Mouse (Mus musculus): ENCODE data around the gene Uxs1. TPM values are rescaled to one million over a fixed set of nuclear protein-coding genes. Genes with fewer than 3 reads are reported as not detected.

The Uxs1 gene
- polyA plus RNA-seq, 1 experiment from 2014 or later: 20.2 TPM

- peak overlapping the region; percentile 95 for H3K27ac ChIP-seq (replicated peaks)
- peak; percentile 18 for DNase-seq (ENCODE audit: low spot score)
- peak overlapping the region; percentile 82 for H3K4me3 ChIP-seq
- H3K9me3 ChIP-seq (replicated peaks): no peaks in the 10 kb centered on the region
- 0 out of 2 replicates have a peak, but pooled peaks cover 2% of the 10 kb centered on the region for H3K36me3 ChIP-seq
- 0% methylated on average over 3 of the region's 3 CpGs for WGBS
- H3K27me3 ChIP-seq (ENCODE audit: low read depth, poor library complexity, severe bottlenecking): no peaks in the 10 kb centered on the region
- peaks cover 27% of the 10 kb centered on the region for H3K4me1 ChIP-seq
Measured at GRCm38 (mm10) chr1:43826628-43827001, 985 bp downstream of the Uxs1 start.

- 96% methylated on average over 1 of the region's 1 CpGs for WGBS
- no peaks in the 10 kb centered on the region for H3K27me3 ChIP-seq (ENCODE audit: low read depth, poor library complexity, severe bottlenecking)
Measured at GRCm38 (mm10) chr1:43823406-43823805, 4.2 kb downstream of the Uxs1 start.

DNA sequence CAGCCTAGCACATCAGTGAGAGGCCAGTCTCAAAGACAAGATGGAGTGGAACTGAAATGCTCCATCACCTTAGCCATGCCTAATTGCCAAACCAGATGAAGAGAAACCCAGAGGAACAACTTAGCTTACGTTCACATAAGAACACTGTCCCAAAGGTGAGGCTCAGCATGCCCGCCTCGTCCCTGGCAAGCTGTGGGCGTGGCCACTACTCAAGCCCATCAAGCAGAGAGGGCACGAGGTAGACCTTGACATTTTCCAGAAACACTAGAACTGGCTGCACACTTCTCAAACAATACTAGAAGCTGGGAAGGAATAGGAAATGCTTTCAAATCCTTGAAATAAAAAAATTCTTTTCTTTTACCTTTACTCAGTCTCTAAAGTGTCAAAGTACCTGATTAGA, 5.0 kb downstream of the Uxs1 start:
- Histone ChIP-seq H3K27me3 (ENCODE audit: low read depth, poor library complexity, severe bottlenecking) (no peaks in the 10 kb centered on the region), H3K9me3 (replicated peaks) (no peaks in the 10 kb centered on the region), H3K27ac (replicated peaks) (no peak overlapping the region), H3K4me3 (no peak overlapping the region), H3K4me1 (peaks cover 20% of the 10 kb centered on the region), H3K36me3 (0 out of 2 replicates have a peak, but pooled peaks cover 2% of the 10 kb centered on the region)
- no peak for DNase-seq (ENCODE audit: low spot score)
- 84% methylated on average over 5 of the region's 5 CpGs for WGBS

More at GRCm38 (mm10) chr1:43823406-43823805, 4.2 kb downstream of the Uxs1 start:
- no peak for DNase-seq (ENCODE audit: low spot score)
- no peaks in the 10 kb centered on the region for H3K9me3 ChIP-seq (replicated peaks)
- H3K4me1 ChIP-seq: peaks cover 26% of the 10 kb centered on the region
- no peak overlapping the region for H3K27ac ChIP-seq (replicated peaks)
- 0 out of 2 replicates have a peak, but pooled peaks cover 2% of the 10 kb centered on the region for H3K36me3 ChIP-seq
- H3K4me3 ChIP-seq: no peak overlapping the region

- DNase-seq (ENCODE audit: low spot score): no peak
- WGBS: 91% methylated on average over 1 of the region's 1 CpGs
- no peaks in the 10 kb centered on the region for H3K9me3 ChIP-seq (replicated peaks)
- H3K27me3 ChIP-seq (ENCODE audit: low read depth, poor library complexity, severe bottlenecking): no peaks in the 10 kb centered on the region
- H3K4me3 ChIP-seq: no peak overlapping the region
- no peak overlapping the region for H3K27ac ChIP-seq (replicated peaks)
- H3K36me3 ChIP-seq: 0 out of 2 replicates have a peak, but pooled peaks cover 2% of the 10 kb centered on the region
- H3K4me1 ChIP-seq: peaks cover 18% of the 10 kb centered on the region
Measured at GRCm38 (mm10) chr1:43821804-43822203, 5.8 kb downstream of the Uxs1 start.

GRCm38 (mm10) chr1:43820571-43820970, 7.0 kb downstream of the Uxs1 start:
- Histone ChIP-seq H3K4me1 (peaks cover 6% of the 10 kb centered on the region), H3K36me3 (0 out of 2 replicates have a peak, but pooled peaks cover 2% of the 10 kb centered on the region), H3K4me3 (no peak overlapping the region), H3K9me3 (replicated peaks) (no peaks in the 10 kb centered on the region), H3K27me3 (ENCODE audit: low read depth, poor library complexity, severe bottlenecking) (no peaks in the 10 kb centered on the region), H3K27ac (replicated peaks) (no peak overlapping the region)
- 58% methylated on average over 1 of the region's 1 CpGs for WGBS
- no peak for DNase-seq (ENCODE audit: low spot score)

- Histone ChIP-seq H3K36me3 (0 out of 2 replicates have a peak, but pooled peaks cover 5% of the 10 kb centered on the region), H3K27ac (replicated peaks) (no peak overlapping the region), H3K4me1 (no peaks in the 10 kb centered on the region), H3K27me3 (ENCODE audit: low read depth, poor library complexity, severe bottlenecking) (no peaks in the 10 kb centered on the region), H3K9me3 (replicated peaks) (no peaks in the 10 kb centered on the region), H3K4me3 (no peak overlapping the region)
- no peak for DNase-seq (ENCODE audit: low spot score)
- 90% methylated on average over 2 of the region's 2 CpGs for WGBS
Measured at GRCm38 (mm10) chr1:43819091-43819490, 8.5 kb downstream of the Uxs1 start.

GRCm38 (mm10) chr1:43818356-43818755, 9.2 kb downstream of the Uxs1 start:
- 87% methylated on average over 4 of the region's 4 CpGs for WGBS
- no peaks in the 10 kb centered on the region for H3K9me3 ChIP-seq (replicated peaks)
- no peak overlapping the region for H3K27ac ChIP-seq (replicated peaks)

GRCm38 (mm10) chr1:43811764-43812163, 15.8 kb downstream of the Uxs1 start:
- WGBS: 98% methylated on average over 1 of the region's 1 CpGs
- no peak for DNase-seq (ENCODE audit: low spot score)

More at GRCm38 (mm10) chr1:43818356-43818755, 9.2 kb downstream of the Uxs1 start:
- Histone ChIP-seq H3K4me1 (no peaks in the 10 kb centered on the region), H3K36me3 (0 out of 2 replicates have a peak, but pooled peaks cover 5% of the 10 kb centered on the region), H3K27me3 (ENCODE audit: low read depth, poor library complexity, severe bottlenecking) (no peaks in the 10 kb centered on the region), H3K4me3 (no peak overlapping the region)
- no peak for DNase-seq (ENCODE audit: low spot score)

GRCm38 (mm10) chr1:43811055-43811454, 16.5 kb downstream of the Uxs1 start:
- H3K27me3 ChIP-seq (ENCODE audit: low read depth, poor library complexity, severe bottlenecking): no peaks in the 10 kb centered on the region
- 89% methylated on average over 3 of the region's 3 CpGs for WGBS
- no peak overlapping the region for H3K27ac ChIP-seq (replicated peaks)
- no peak for DNase-seq (ENCODE audit: low spot score)
- H3K4me3 ChIP-seq: no peak overlapping the region
- peaks cover 26% of the 10 kb centered on the region for H3K36me3 ChIP-seq
- no peaks in the 10 kb centered on the region for H3K4me1 ChIP-seq
- H3K9me3 ChIP-seq (replicated peaks): peaks cover 7% of the 10 kb centered on the region

More at GRCm38 (mm10) chr1:43811764-43812163, 15.8 kb downstream of the Uxs1 start:
- peaks cover 7% of the 10 kb centered on the region for H3K9me3 ChIP-seq (replicated peaks)
- peaks cover 26% of the 10 kb centered on the region for H3K36me3 ChIP-seq
- no peaks in the 10 kb centered on the region for H3K4me1 ChIP-seq
- H3K4me3 ChIP-seq: no peak overlapping the region
- no peaks in the 10 kb centered on the region for H3K27me3 ChIP-seq (ENCODE audit: low read depth, poor library complexity, severe bottlenecking)
- H3K27ac ChIP-seq (replicated peaks): no peak overlapping the region

DNA sequence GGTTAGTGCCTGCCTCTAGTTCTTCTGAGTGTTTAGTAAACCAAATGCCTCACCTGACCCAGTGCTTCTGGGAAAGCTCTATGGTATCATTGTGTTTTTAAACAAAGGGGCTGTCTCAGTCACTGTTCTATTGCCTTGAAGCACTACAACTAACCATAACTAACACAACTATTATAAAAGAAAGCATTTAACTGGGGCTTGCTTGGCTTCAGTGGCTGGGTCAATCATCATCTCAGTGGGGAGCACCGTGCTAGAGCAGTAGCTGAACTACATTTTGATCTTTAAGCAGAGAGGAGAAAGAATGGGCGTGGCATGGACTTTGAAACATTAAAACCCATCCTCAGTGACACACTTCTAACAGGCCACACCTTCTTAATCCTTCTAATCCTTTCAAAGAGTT, 18.2 kb downstream of the Uxs1 start:
- Histone ChIP-seq H3K4me3 (no peak overlapping the region), H3K36me3 (peaks cover 26% of the 10 kb centered on the region), H3K27me3 (ENCODE audit: low read depth, poor library complexity, severe bottlenecking) (no peaks in the 10 kb centered on the region), H3K4me1 (no peaks in the 10 kb centered on the region), H3K9me3 (replicated peaks) (peaks cover 7% of the 10 kb centered on the region), H3K27ac (replicated peaks) (no peak overlapping the region)
- WGBS: 82% methylated on average over 2 of the region's 2 CpGs
- no peak for DNase-seq (ENCODE audit: low spot score)

DNA sequence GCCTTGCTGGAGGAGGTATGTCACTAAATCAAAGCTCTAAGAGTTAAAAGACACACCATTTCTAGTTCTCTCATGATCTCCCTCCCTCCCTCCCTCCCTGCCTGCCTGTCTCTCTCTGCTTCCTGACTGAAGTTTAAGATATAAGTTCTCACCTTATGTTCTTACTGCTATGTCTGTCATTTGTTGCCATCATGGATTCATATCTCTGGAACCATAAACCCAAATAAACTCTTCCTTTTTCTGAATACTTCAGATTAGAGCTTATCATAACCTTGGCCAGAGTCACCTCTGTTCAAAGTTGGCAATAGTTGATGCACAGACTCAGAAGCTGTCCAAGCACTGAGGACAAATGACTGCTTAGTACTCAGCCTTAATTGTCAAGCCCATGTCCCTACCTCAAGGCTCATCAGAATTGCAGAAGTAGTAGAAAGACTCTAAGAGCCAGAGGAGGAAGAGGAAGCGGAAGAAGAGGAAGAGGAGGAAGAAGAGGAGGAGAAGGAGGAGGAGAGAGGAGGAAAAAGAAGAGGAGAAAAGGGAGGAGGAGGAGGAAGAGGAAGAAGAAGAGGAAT, 23.6 kb downstream of the Uxs1 start:
- Histone ChIP-seq H3K4me3 (no peak overlapping the region), H3K9me3 (replicated peaks) (no peaks in the 10 kb centered on the region), H3K27me3 (ENCODE audit: low read depth, poor library complexity, severe bottlenecking) (no peaks in the 10 kb centered on the region), H3K27ac (replicated peaks) (no peak overlapping the region), H3K4me1 (no peaks in the 10 kb centered on the region), H3K36me3 (peaks cover 40% of the 10 kb centered on the region)
- 88% methylated on average over 1 of the region's 1 CpGs for WGBS
- DNase-seq (ENCODE audit: low spot score): no peak

DNA sequence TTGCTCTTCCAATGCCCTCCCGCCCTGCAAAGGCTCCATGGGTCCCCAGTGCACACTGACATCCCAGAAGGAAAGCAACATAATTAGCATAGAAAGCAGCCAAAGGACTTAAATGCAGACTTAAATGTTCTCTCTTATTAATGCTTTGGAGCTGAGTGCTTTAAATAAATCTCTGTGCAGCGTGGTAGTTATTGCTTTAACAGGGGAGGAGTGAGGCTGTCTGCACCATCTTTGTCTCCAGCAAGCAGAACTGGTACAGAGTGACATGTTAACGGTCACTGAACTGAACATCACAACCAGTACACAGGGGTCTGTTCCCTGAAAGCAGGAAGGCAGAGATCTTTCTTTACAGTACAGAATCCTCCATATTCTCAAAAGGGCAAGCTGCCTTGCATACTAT, 29.6 kb downstream of the Uxs1 start:
- peaks cover 34% of the 10 kb centered on the region for H3K36me3 ChIP-seq
- 92% methylated on average over 3 of the region's 3 CpGs for WGBS
- H3K4me1 ChIP-seq: no peaks in the 10 kb centered on the region

DNA sequence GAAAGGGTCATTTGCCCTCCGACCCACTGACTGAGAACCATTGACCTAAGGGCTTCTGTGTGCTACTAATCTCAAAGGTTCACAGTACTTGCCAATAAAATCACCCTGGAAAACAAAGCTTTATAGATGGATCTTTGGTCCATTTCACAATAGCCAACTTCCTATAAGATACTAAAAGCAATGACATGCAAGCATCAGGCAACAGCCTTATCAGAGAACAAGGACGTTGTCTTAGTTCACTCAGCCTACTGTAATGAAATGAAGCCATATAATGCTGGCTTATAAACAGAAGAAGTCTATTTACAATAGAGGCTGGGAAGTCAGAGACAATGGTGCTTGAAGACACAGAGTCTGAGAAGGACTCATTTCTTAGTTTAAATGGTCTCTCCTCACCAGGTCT, 37.8 kb downstream of the Uxs1 start:
- H3K36me3 ChIP-seq: peaks cover 20% of the 10 kb centered on the region
- no peaks in the 10 kb centered on the region for H3K27me3 ChIP-seq (ENCODE audit: low read depth, poor library complexity, severe bottlenecking)
- no peaks in the 10 kb centered on the region for H3K4me1 ChIP-seq
- no peak overlapping the region for H3K4me3 ChIP-seq
- 89% methylated on average over 2 of the region's 2 CpGs for WGBS
- H3K27ac ChIP-seq (replicated peaks): no peak overlapping the region
- no peaks in the 10 kb centered on the region for H3K9me3 ChIP-seq (replicated peaks)
- DNase-seq (ENCODE audit: low spot score): no peak

More for the DNA sequence above, 29.6 kb downstream of the Uxs1 start:
- no peaks in the 10 kb centered on the region for H3K27me3 ChIP-seq (ENCODE audit: low read depth, poor library complexity, severe bottlenecking)
- no peaks in the 10 kb centered on the region for H3K9me3 ChIP-seq (replicated peaks)
- DNase-seq (ENCODE audit: low spot score): no peak
- H3K4me3 ChIP-seq: no peak overlapping the region
- H3K27ac ChIP-seq (replicated peaks): no peak overlapping the region
